Mouse (Mus musculus): ENCODE results near the gene Timm23.

- TF ChIP-seq CTCF (IDR thresholded peaks at IDR 0.05; ENCODE audit: control insufficient read depth, insufficient read depth, low read length) (0 out of 2 replicates have a peak, but pooled peaks have one; percentile 4), POLR2A (IDR thresholded peaks at IDR 0.05; ENCODE audit: borderline replicate concordance, control insufficient read depth, low read depth, low read length) (no peak)
Measured at GRCm38 (mm10) chr14:32159150-32159670, 42.5 kb downstream of the Timm23 start.
